Mouse (Mus musculus): Measurements from ENCODE around the gene Cadm3.

- TF ChIP-seq POLR2A (IDR thresholded peaks at IDR 0.05; ENCODE audit: low read depth, low read length) (no peak), CTCF (conservative IDR thresholded peaks at IDR 0.05 in 1 of 2, IDR thresholded peaks at IDR 0.05 in 1 of 2; ENCODE audit: low read depth in 2 of 2, low read length in 2 of 2) (no peak), E2F4 (IDR thresholded peaks at IDR 0.05; ENCODE audit: insufficient replicate concordance, low read depth, low read length) (no peak), ETS1 (conservative IDR thresholded peaks at IDR 0.05; ENCODE audit: low read depth, low read length) (no peak), USF1 (IDR thresholded peaks at IDR 0.05; ENCODE audit: low read depth, low read length) (no peak), JUND (conservative IDR thresholded peaks at IDR 0.05; ENCODE audit: low read depth, low read length) (no peak), KAT2A (IDR thresholded peaks at IDR 0.05; ENCODE audit: insufficient replicate concordance, low read length) (no peak), CHD1 (IDR thresholded peaks at IDR 0.05; ENCODE audit: low read depth, low read length) (no peak)
Measured at GRCm38 (mm10) chr1:173366701-173367355, 667 bp downstream of the Cadm3 start.
